Mouse (Mus musculus) testis, adult 2 months (tissue): ENCODE data around the gene Slmap. TPM values are rescaled to one million over a fixed set of nuclear protein-coding genes. Genes with fewer than 3 reads are reported as not detected.
"Not testable (repeated sequence)": the region's sequence is repeated elsewhere in the genome, so short reads cannot be mapped to it uniquely, and the experiment has no call there.

Experiments used
- H3K27ac ChIP-seq: fragments of 200-500 bp; 2 replicates; pipeline ENCODE4 v1.5.1; 2012; ENCODE audit warnings: low read depth, low read length; ENCODE audit not compliant: control insufficient read depth, insufficient read depth
- H3K27me3 ChIP-seq: fragments of 200-500 bp; 2 replicates; pipeline ENCODE4 v1.6.1; 2012; ENCODE audit warnings: mild to moderate bottlenecking, low read length, moderate library complexity; ENCODE audit not compliant: control insufficient read depth, insufficient read depth
- H3K36me3 ChIP-seq: fragments of 200-500 bp; 2 replicates; pipeline ENCODE4 v1.6.1; 2012; ENCODE audit warnings: mild to moderate bottlenecking, low read length; ENCODE audit not compliant: control insufficient read depth, insufficient read depth
- H3K4me1 ChIP-seq: fragments of 200-500 bp; 2 replicates; pipeline ENCODE4 v1.6.1; 2012; ENCODE audit warnings: low read length; ENCODE audit not compliant: control insufficient read depth, insufficient read depth
- H3K4me3 ChIP-seq: fragments of 200-500 bp; 2 replicates; pipeline ENCODE4 v1.5.1; 2012; ENCODE audit warnings: low read depth, mild to moderate bottlenecking, low read length, moderate library complexity, mixed read lengths; ENCODE audit not compliant: control insufficient read depth
- CTCF ChIP-seq: fragments of 200-500 bp; IDR thresholded peaks from 2 replicates; pipeline ENCODE4 v1.5.1; 2012; ENCODE audit warnings: low read depth, mild to moderate bottlenecking, inconsistent platforms, low read length, moderate library complexity; ENCODE audit not compliant: control insufficient read depth, insufficient read depth, insufficient replicate concordance
- POLR2A ChIP-seq: fragments of 200-500 bp; IDR thresholded peaks from 2 replicates; pipeline ENCODE4 v1.6.1; 2012; ENCODE audit warnings: low read depth, mild to moderate bottlenecking, inconsistent platforms, low read length, moderate library complexity; ENCODE audit not compliant: control insufficient read depth
- polyA plus RNA-seq: library from polyadenylated mRNA; depleted of rRNA; stranded (reverse); fragments of >200 nt; gene quantifications from 2 replicates; pipeline ENCODE4 v1.2.3, GENCODE M21; 2012

The Slmap gene
- polyA plus RNA-seq, 1 experiment: 21.9 TPM

DNA sequence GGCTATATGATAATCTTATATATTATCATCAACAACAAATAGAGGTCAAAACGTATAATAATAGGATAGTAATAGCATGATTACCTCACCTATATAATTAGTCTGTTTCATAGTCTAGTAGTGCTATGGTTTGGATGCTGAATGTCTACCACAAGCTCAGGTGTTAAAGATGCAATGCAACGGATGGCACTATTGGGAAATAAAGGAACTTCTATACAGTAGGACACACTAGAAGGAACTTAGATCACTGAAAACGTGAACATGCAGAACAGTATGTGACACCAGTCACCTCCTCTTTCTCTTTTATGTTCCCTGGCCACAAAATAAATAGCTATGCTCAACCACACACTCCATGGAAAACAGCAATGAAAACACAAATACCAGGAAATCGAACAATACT lies 16.9 kb downstream of the Slmap start:
- Histone ChIP-seq H3K27ac (no peak overlapping the region), H3K4me1 (no peaks in the 10 kb centered on the region), H3K36me3 (no peaks in the 10 kb centered on the region), H3K27me3 (no peaks in the 10 kb centered on the region), H3K4me3 (no peak overlapping the region)
- no peak for TF ChIP-seq POLR2A

DNA sequence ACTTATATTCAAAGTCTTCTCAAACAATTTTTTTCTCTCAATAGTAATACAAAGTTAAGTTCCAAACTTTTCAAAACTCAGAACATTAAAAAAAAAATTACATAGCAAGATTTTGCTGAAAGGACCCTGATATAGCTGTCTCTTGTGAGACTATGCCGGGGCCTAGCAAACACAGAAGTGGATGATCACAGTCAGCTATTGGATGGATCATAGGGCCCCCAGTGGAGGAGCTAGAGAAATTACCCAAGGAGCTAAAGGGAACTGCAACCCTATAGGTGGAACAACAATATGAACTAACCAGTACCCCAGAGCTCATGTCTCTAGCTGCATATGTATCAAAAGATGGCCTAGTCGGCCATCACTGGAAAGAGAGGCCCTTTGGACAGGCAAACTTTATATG lies 18.5 kb downstream of the Slmap start:
- H3K27me3 ChIP-seq, H3K27ac ChIP-seq, H3K36me3 ChIP-seq, H3K4me1 ChIP-seq, H3K4me3 ChIP-seq: not testable (repeated sequence)

DNA sequence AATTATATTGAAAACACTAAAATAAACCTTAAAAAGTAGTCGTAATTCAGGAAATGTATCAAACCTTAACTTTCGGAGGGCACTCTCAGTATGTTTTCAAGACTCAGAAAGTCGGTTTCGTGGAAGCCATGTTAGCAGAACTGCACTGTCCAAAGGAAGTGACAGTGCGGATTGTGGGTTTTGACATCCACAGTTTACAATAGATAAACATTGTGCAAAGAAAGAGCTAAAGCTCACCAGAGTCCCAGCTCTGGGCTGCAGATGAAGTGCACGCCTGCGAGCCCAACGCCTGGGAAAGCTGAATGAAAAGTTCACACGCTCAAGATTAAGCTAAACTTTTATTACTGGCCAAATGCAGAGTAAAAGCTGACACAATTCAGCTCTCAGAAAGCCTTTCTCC lies 18.9 kb downstream of the Slmap start:
- no peaks in the 10 kb centered on the region for H3K36me3 ChIP-seq
- H3K4me3 ChIP-seq: no peak overlapping the region
- no peaks in the 10 kb centered on the region for H3K4me1 ChIP-seq
- no peak for TF ChIP-seq CTCF
- TF ChIP-seq POLR2A: no peak
- H3K27me3 ChIP-seq: no peaks in the 10 kb centered on the region
- H3K27ac ChIP-seq: no peak overlapping the region

DNA sequence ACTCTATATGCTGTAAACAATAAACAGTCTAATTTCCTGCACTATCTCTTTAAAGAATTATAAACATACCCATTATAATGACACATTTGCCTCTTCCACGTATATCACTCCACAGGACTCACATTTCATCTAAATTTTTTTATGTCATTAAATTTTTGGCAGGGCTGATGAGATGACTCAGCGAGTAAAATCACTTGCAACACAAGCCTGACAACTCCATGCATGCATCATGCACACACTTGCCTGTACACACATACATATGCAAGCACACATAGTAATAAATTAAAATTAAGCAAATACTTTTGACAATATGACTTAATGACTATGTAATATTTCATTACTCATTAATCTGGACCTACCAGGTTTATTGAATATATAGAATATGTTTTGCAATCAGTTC lies 24.2 kb downstream of the Slmap start:
- Histone ChIP-seq H3K4me3 (no peak overlapping the region), H3K4me1 (no peaks in the 10 kb centered on the region), H3K27me3 (no peaks in the 10 kb centered on the region), H3K27ac (no peak overlapping the region), H3K36me3 (no peaks in the 10 kb centered on the region)
- TF ChIP-seq CTCF (no peak), POLR2A (no peak)

DNA sequence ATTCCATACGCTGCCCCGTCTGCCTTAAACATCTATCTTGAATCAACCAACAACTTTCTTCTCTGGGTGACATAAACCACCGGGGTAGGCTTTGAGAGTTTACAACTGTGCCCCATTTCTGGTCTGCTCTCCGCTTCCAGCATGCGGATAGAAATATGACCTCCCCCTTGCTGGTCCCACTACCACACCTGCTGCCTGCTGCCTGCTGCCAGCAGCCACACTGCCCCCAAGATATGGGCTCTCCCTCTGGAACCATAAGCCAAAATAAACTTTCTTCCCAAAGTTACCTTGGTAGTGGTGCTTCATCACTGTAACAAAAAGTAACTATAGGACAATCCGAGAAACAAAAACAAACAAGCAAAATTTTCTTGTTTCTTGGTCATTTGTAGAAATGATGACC lies 26.6 kb downstream of the Slmap start:
- Histone ChIP-seq H3K4me3 (no peak overlapping the region), H3K27me3 (no peaks in the 10 kb centered on the region), H3K27ac (no peak overlapping the region), H3K36me3 (no peaks in the 10 kb centered on the region), H3K4me1 (no peaks in the 10 kb centered on the region)
- TF ChIP-seq CTCF (no peak), POLR2A (no peak)

DNA sequence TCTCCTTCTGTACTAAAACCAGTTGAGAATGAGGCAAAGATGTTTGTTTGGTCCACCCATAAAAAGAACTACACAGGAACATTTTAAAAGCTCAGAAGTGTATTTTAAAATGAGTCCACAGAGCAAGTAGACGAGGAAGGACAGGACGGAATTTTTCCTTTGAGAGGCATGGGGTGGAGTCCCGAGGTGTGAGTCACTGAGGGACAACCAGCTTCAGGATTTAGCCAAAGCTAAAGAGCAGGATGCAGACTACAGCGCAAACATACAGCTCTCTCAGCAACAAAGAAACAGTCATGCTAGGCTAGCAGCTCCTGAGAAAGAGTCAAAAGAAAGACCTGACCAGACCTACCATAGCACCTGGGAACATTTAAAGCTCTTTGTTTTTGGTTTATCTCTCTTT lies 27.4 kb downstream of the Slmap start:
- TF ChIP-seq POLR2A: no peak
- TF ChIP-seq CTCF: no peak
- Histone ChIP-seq H3K4me1 (no peaks in the 10 kb centered on the region), H3K36me3 (no peaks in the 10 kb centered on the region), H3K27me3 (no peaks in the 10 kb centered on the region), H3K4me3 (no peak overlapping the region), H3K27ac (no peak overlapping the region)

DNA sequence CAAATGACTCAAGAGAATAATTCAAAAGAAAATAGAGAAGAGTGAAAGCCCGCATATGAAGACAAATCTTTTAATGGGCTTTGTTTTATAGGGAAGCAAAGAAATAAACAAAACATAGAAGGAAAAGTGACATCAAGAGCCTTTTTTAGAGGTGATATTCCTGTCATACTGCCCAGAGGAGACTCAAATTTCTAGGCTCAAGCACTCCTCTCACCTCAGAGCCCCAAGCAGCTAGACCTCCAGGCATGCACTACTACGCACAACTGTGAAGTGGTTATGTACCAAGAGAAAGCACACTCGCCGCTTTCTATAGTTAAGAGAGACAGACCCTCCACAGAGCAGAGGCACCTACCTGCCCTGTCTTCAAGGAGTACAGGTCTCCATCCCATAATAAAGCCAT lies 30.2 kb downstream of the Slmap start:
- no peaks in the 10 kb centered on the region for H3K27me3 ChIP-seq
- TF ChIP-seq CTCF: no peak
- no peak for TF ChIP-seq POLR2A
- H3K27ac ChIP-seq: no peak overlapping the region
- no peak overlapping the region for H3K4me3 ChIP-seq
- no peaks in the 10 kb centered on the region for H3K4me1 ChIP-seq
- H3K36me3 ChIP-seq: no peaks in the 10 kb centered on the region

DNA sequence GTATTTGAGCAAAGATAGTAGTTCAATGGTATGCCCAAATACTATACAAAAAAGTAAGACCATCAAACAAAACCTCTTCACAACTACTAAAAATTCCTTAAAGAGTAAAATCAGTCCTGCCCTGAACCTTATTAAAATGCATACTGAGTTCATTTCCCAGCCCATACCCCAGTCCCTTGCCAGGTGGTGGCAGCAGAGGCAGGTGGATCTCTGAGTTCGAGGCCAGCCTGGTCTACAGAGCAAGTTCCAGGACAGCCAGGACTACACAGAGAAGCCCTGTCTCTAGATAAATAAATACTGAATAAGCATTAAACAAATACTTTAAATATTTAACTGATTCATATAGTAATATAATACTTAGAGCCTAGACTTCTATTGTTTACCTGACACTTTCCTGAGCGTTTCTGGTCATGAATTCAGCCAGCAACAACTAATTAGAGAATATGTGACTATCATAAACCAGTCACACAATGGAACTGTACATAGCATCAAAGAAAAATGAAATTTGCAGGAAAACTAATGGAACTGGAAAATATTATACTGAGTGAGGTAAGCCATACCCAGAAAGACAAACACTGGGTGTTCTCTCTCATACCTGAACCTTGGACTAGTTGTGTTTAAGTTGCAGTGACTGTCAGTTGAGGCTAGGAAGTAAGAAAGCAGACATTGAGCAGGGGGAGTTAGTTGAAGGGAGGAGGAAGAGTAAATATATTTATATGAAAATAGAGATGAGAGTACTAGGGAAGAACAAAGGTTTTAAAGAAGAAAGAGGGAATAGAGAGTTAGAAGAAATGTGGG lies 34.4 kb downstream of the Slmap start:
- TF ChIP-seq POLR2A (no peak), CTCF (no peak)
- Histone ChIP-seq H3K4me3 (no peak overlapping the region), H3K27me3 (no peaks in the 10 kb centered on the region), H3K4me1 (no peaks in the 10 kb centered on the region), H3K27ac (no peak overlapping the region), H3K36me3 (no peaks in the 10 kb centered on the region)
